Mouse (Mus musculus): ENCODE data around the gene Slc35g1.
A peak's percentile ranks its signal among the peaks of the same experiment; 100 is the strongest.
"Not testable (repeated sequence)": the region's sequence is repeated elsewhere in the genome, so short reads cannot be mapped to it uniquely, and the experiment has no call there.

Gene Slc35g1

GRCm38 (mm10) chr19:38395701-38396632 lies at the start of gene Slc35g1:
Gene Slc35g1, plus strand, starts transcription at chr19:38395980.
- DNase-seq = peak; percentile 62

GRCm38 (mm10) chr19:38348271-38349012 lies 47.3 kb upstream of the Slc35g1 start:
- no peak for DNase-seq

GRCm38 (mm10) chr19:38349013-38349341 lies 46.8 kb upstream of the Slc35g1 start:
- no peak for DNase-seq

GRCm38 (mm10) chr19:38351202-38351601 lies 44.6 kb upstream of the Slc35g1 start:
- no peak for DNase-seq

GRCm38 (mm10) chr19:38351728-38352127 lies 44.1 kb upstream of the Slc35g1 start:
- DNase-seq = no peak

- DNase-seq = peak; percentile 5
Measured at GRCm38 (mm10) chr19:38352495-38353130, 43.2 kb upstream of the Slc35g1 start.

GRCm38 (mm10) chr19:38354279-38354678 lies 41.5 kb upstream of the Slc35g1 start:
- DNase-seq = no peak

GRCm38 (mm10) chr19:38354819-38355360 lies 40.9 kb upstream of the Slc35g1 start:
- no peak for DNase-seq

- no peak for DNase-seq
Measured at GRCm38 (mm10) chr19:38356211-38356828, 39.5 kb upstream of the Slc35g1 start.

GRCm38 (mm10) chr19:38357956-38358623 lies 37.7 kb upstream of the Slc35g1 start:
- no peak for DNase-seq

GRCm38 (mm10) chr19:38359287-38359686 lies 36.5 kb upstream of the Slc35g1 start:
- DNase-seq = no peak

GRCm38 (mm10) chr19:38361850-38362249 lies 33.9 kb upstream of the Slc35g1 start:
- DNase-seq = no peak

- DNase-seq = no peak
Measured at GRCm38 (mm10) chr19:38363358-38363757, 32.4 kb upstream of the Slc35g1 start.

- no peak for DNase-seq
Measured at GRCm38 (mm10) chr19:38363879-38364659, 31.7 kb upstream of the Slc35g1 start.

GRCm38 (mm10) chr19:38364939-38365614 lies 30.7 kb upstream of the Slc35g1 start:
- DNase-seq = no peak

- DNase-seq = no peak
Measured at GRCm38 (mm10) chr19:38372460-38373102, 23.2 kb upstream of the Slc35g1 start.

- DNase-seq = no peak
Measured at GRCm38 (mm10) chr19:38373371-38373770, 22.4 kb upstream of the Slc35g1 start.

GRCm38 (mm10) chr19:38383769-38384168 lies 12.0 kb upstream of the Slc35g1 start:
- DNase-seq = no peak

GRCm38 (mm10) chr19:38387021-38387420 lies 8.8 kb upstream of the Slc35g1 start:
- not testable (repeated sequence) for DNase-seq

GRCm38 (mm10) chr19:38387835-38388234 lies 7.9 kb upstream of the Slc35g1 start:
- no peak for DNase-seq

All from thymus, postnatal 25 days (tissue).